Mouse (Mus musculus) kidney, adult 2 months (tissue): ENCODE results near the gene Snx29.

Experiments used
- CTCF ChIP-seq: fragments of 200-500 bp; conservative IDR thresholded peaks from 2 replicates; pipeline ENCODE4 v1.5.1; 2011; ENCODE audit warnings: low read depth, mild to moderate bottlenecking, control low read depth, low read length, moderate library complexity, mixed read lengths; ENCODE audit not compliant: insufficient read depth, insufficient read length
- POLR2A ChIP-seq: fragments of 200-500 bp; IDR thresholded peaks from one replicate; pipeline ENCODE4 v1.6.1; 2011; ENCODE audit warnings: low read depth, low read length, control low read depth

GRCm38 (mm10) chr16:11568601-11569000 is 245.9 kb downstream of the Snx29 start:
- TF ChIP-seq CTCF (no peak), POLR2A (no peak)
